Mouse (Mus musculus): ENCODE measurements around the gene Rbm4.
"Not testable (repeated sequence)": the region's sequence is repeated elsewhere in the genome, so short reads cannot be mapped to it uniquely, and the experiment has no call there.

Gene Rbm4

GRCm38 (mm10) chr19:4793831-4794422 is at the start of gene Rbm4:
Gene Rbm4, minus strand, starts transcription at chr19:4793901.
- DNase-seq (ENCODE audit: low spot score): peak; percentile 96

- DNase-seq (ENCODE audit: low spot score): no peak
Observed at GRCm38 (mm10) chr19:4842611-4843010, 48.9 kb upstream of the Rbm4 start.

GRCm38 (mm10) chr19:4840848-4841247 is 47.1 kb upstream of the Rbm4 start:
- no peak for DNase-seq (ENCODE audit: low spot score)

GRCm38 (mm10) chr19:4839149-4839548 is 45.4 kb upstream of the Rbm4 start, which contains the start of the genes Ccs and Ccdc87:
Gene Ccs, minus strand, starts transcription at chr19:4839332.
Gene Ccdc87, plus strand, starts transcription at chr19:4839366.
- peak; percentile 97 for DNase-seq (ENCODE audit: low spot score)

- DNase-seq (ENCODE audit: low spot score): no peak
Observed at GRCm38 (mm10) chr19:4838526-4839140, 44.9 kb upstream of the Rbm4 start.

- no peak for DNase-seq (ENCODE audit: low spot score)
Observed at GRCm38 (mm10) chr19:4837049-4837448, 43.3 kb upstream of the Rbm4 start.

- DNase-seq (ENCODE audit: low spot score): no peak
Observed at GRCm38 (mm10) chr19:4836096-4836495, 42.4 kb upstream of the Rbm4 start.

GRCm38 (mm10) chr19:4833977-4834376 is 40.3 kb upstream of the Rbm4 start:
- no peak for DNase-seq (ENCODE audit: low spot score)

GRCm38 (mm10) chr19:4829156-4829555 is 35.5 kb upstream of the Rbm4 start:
- no peak for DNase-seq (ENCODE audit: low spot score)

GRCm38 (mm10) chr19:4828444-4829114 is 34.9 kb upstream of the Rbm4 start:
- DNase-seq (ENCODE audit: low spot score): no peak

- peak; percentile 73 for DNase-seq (ENCODE audit: low spot score)
Observed at GRCm38 (mm10) chr19:4820678-4821303, 27.1 kb upstream of the Rbm4 start.

- DNase-seq (ENCODE audit: low spot score): no peak
Observed at GRCm38 (mm10) chr19:4817182-4817835, 23.6 kb upstream of the Rbm4 start.

GRCm38 (mm10) chr19:4813015-4813414 is 19.3 kb upstream of the Rbm4 start:
- DNase-seq (ENCODE audit: low spot score): peak; percentile 71

- not testable (repeated sequence) for DNase-seq (ENCODE audit: low spot score)
Observed at GRCm38 (mm10) chr19:4812334-4812949, 18.7 kb upstream of the Rbm4 start.

GRCm38 (mm10) chr19:4811909-4812242 is 18.2 kb upstream of the Rbm4 start:
- DNase-seq (ENCODE audit: low spot score): no peak

- peak; percentile 97 for DNase-seq (ENCODE audit: low spot score)
Observed at GRCm38 (mm10) chr19:4811063-4811908, 17.6 kb upstream of the Rbm4 start, which contains the start of the genes Gm21992 and Rbm14. Gene Gm21992, minus strand, starts transcription at chr19:4811612. Gene Rbm14, minus strand, starts transcription at chr19:4811634.

- no peak for DNase-seq (ENCODE audit: low spot score)
Observed at GRCm38 (mm10) chr19:4810746-4811062, 17.0 kb upstream of the Rbm4 start.

- no peak for DNase-seq (ENCODE audit: low spot score)
Observed at GRCm38 (mm10) chr19:4810309-4810708, 16.6 kb upstream of the Rbm4 start.

GRCm38 (mm10) chr19:4803283-4803682 is 9.6 kb upstream of the Rbm4 start:
- no peak for DNase-seq (ENCODE audit: low spot score)

- DNase-seq (ENCODE audit: low spot score): no peak
Observed at GRCm38 (mm10) chr19:4802691-4803091, 9.0 kb upstream of the Rbm4 start.

GRCm38 (mm10) chr19:4799083-4799482 is 5.4 kb upstream of the Rbm4 start:
- DNase-seq (ENCODE audit: low spot score): no peak
